Mouse (Mus musculus) erythroblast, embryonic 14.5 days (primary cell): ENCODE measurements around the gene Tbx10.

Source experiments
- GATA1 ChIP-seq: IDR thresholded peaks from 2 replicates; pipeline ENCODE4 v1.6.1; 2012; ENCODE audit warnings: low read length, inconsistent platforms, mixed read lengths
- TAL1 ChIP-seq: IDR thresholded peaks from 3 replicates; pipeline ENCODE4 v1.6.1; 2012; ENCODE audit warnings: low read length, inconsistent platforms, mixed read lengths

DNA sequence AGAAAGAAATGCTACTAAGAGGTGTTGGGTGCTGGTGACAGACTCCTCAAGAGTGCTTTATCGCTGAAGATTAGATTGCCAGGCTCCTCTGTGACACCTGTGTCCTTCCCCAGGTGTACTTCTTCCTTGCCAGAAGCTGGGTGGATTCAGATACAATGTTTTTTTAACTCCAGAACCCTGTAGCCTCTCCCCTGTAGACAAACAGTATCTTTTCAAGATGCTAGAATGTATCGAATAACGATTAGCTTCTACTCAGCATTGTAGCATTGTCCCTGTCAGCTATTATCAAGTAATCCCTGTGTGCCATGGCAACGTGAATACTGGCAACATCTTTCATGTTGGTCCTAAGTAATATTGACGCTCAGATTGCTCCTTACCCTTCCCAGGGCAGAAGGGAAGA is 41.2 kb downstream of the Tbx10 start:
- TF ChIP-seq TAL1: no peak
- TF ChIP-seq GATA1: no peak
